Mouse (Mus musculus) liver, adult (tissue): ENCODE measurements around the gene Pdia2.

Experiments
- GATA4 ChIP-seq: IDR thresholded peaks from 2 replicates; pipeline ENCODE4 v1.6.1; 2014; ENCODE audit warnings: mild to moderate bottlenecking, low read length; ENCODE audit not compliant: insufficient replicate concordance

The Pdia2 gene

GRCm38 (mm10) chr17:26212241-26212640 is 13.4 kb upstream of the Pdia2 start:
- TF ChIP-seq GATA4: no peak

GRCm38 (mm10) chr17:26207686-26208085 is 8.8 kb upstream of the Pdia2 start, which contains the start of gene Arhgdig:
Arhgdig (minus strand) TSS chr17:26207786.
- no peak for TF ChIP-seq GATA4

GRCm38 (mm10) chr17:26206392-26206791 is 7.5 kb upstream of the Pdia2 start:
- no peak for TF ChIP-seq GATA4

GRCm38 (mm10) chr17:26204766-26205165 is 5.9 kb upstream of the Pdia2 start:
- TF ChIP-seq GATA4: no peak

- no peak for TF ChIP-seq GATA4
These were observed 4.5 kb upstream of the Pdia2 start for GRCm38 (mm10) chr17:26203321-26203811.

GRCm38 (mm10) chr17:26202737-26203136 is 3.9 kb upstream of the Pdia2 start, which contains the start of gene Rgs11:
Rgs11 (plus strand) TSS chr17:26202951.
- TF ChIP-seq GATA4: no peak

- no peak for TF ChIP-seq GATA4
These were observed 3.1 kb upstream of the Pdia2 start for GRCm38 (mm10) chr17:26201998-26202397.

GRCm38 (mm10) chr17:26200831-26201705 is 2.2 kb upstream of the Pdia2 start:
- TF ChIP-seq GATA4: no peak

- no peak for TF ChIP-seq GATA4
These were observed 6.3 kb downstream of the Pdia2 start for GRCm38 (mm10) chr17:26192481-26193190.

GRCm38 (mm10) chr17:26188091-26188805 is 10.6 kb downstream of the Pdia2 start:
- TF ChIP-seq GATA4: no peak

- no peak for TF ChIP-seq GATA4
These were observed 11.3 kb downstream of the Pdia2 start for GRCm38 (mm10) chr17:26187592-26187991.

GRCm38 (mm10) chr17:26181179-26181578 is 17.7 kb downstream of the Pdia2 start:
- TF ChIP-seq GATA4: no peak

- TF ChIP-seq GATA4: no peak
These were observed 20.3 kb downstream of the Pdia2 start for GRCm38 (mm10) chr17:26178611-26179010.

GRCm38 (mm10) chr17:26168039-26168438 is 30.8 kb downstream of the Pdia2 start:
- TF ChIP-seq GATA4: no peak

- no peak for TF ChIP-seq GATA4
These were observed 36.2 kb downstream of the Pdia2 start for GRCm38 (mm10) chr17:26162736-26163135.
